Mouse (Mus musculus): Measurements from ENCODE around the gene Gm8369. TPM values are rescaled to one million over a fixed set of nuclear protein-coding genes. Genes with fewer than 3 reads are reported as not detected.
"Not testable (repeated sequence)": the region's sequence is repeated elsewhere in the genome, so short reads cannot be mapped to it uniquely, and the experiment has no call there.

The Gm8369 gene
- total RNA-seq, 4 experiments from 2014 or later: 0.22 to 0.89 (median 0.35) TPM

DNA sequence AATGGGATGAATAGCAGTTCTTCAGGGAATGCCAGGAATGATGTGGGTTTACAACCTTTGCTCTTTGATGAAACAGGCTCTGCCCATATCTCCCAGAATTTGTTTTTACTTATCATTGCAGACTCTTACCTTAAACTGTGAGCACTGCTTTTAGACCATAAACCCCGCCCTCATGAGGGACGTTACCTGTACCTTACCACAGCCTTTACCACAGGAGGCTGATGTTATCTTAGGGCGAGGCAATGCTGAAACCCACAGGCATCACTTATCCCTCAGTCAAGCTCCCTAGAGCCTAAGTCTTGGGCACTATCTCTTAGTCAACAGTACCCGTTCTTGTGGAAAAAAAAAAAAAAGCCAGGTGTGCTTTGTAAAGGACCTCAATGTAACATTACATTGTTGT is 31.1 kb downstream of the Gm8369 start:
- DNase-seq: no peak

DNA sequence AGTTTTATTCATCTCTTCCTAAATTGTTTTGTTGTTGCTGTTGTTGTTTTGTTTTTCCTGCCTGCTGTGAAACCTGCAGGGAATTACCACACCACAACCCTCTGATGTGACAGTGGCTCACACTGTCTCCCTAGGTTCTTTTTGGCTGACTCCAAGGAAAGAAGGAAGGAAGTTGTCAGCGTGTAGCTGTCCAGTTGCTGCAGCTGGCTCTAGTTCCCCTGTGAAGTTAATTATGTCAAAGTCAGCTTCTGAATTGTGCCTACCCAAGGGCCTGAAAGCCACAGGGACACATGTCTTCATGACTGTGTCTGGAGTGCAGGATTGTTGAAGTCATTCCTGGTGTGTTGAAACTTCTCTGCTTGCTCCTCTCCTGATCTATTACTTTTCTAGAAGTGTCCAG is 31.6 kb downstream of the Gm8369 start:
- not testable (repeated sequence) for DNase-seq

DNA sequence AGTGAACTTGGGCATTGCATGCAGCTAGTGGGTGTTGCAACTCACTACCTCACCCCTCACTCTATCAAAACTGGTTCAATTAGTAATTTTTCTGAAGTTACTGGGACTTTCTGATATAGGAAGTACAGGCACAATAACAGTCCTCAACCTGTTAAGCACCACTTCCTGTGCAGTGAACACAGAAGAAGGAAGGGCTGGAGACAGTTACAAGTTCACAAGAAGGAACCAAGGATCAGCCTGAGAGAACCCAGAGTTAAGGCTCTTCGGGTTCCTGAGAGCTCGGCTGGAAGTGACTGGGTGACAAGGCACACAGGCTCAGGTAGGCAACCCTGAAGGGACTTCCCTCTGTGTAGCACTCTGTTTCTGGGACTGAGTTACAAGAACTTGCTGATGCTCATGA is 32.6 kb downstream of the Gm8369 start:
- DNase-seq: not testable (repeated sequence)

DNA sequence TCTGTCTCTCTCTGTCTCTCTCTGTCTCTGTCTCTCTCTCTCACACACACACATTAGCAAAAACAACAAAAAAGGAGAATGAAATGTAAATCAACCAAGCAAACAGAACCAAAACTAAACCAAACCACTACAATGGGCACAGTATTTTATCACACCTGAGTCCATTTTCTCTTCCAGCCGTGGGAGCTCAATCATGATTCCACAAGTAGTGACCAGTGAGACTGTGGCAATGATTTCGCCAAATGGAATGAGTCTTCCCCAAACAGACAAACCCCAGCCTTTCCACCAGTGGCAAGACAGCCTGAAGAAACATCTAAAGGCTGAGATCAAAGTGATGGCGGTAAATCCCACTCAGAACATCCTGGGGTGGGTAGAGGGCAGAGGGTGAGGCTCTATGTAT is 34.4 kb downstream of the Gm8369 start:
- no peak for DNase-seq

DNA sequence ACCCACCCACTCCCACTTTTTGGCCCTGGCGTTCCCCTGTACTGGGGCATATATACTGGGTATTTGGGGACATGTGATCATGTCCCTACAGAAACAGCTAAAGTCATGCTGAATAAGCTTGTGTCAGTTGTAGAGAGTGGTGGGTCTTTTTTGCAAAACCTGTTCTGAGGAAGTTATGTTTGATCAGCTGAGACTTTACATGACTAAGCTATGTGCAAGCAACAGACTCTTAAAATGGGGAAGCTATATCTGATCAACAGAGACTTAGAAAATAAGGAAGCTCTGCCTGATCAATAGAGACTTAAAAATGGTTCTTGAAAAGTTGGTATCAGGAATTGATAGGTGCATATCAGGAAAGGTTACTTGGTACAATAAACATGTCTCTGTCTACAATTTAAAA is 47.7 kb downstream of the Gm8369 start:
- DNase-seq: no peak

DNA sequence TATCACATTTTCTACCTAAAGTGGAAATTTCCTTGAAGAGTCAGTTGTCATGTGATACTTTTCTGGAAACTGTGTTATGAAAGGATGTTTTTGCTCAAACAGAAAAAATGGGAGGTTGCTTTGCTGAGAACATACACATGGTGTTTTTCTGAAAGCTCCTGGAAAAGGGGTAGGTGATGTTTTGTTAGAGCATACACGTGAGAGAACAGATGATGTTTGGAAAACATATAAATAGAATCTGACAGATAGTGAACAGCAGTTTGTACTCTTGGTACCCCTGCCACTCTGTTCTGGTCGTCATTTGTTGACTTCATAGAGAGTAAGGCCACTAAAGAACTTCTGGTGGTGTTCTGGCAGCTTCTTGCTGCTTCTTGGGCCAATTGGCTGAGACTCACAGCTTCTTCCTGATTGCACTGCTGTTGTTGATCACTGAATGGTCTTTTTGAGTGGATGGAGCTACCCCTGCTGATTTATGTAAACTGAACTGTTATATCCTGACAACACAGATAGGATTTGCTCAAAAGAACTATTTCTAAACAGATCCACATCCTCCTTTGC is 48.2 kb downstream of the Gm8369 start:
- no peak for DNase-seq

GRCm38 (mm10) chr19:11536593-11536992 is 50.9 kb downstream of the Gm8369 start, which contains the start of gene Ms4a4d:
Gene Ms4a4d (plus strand): TSS chr19:11536801.
- DNase-seq: no peak

DNA sequence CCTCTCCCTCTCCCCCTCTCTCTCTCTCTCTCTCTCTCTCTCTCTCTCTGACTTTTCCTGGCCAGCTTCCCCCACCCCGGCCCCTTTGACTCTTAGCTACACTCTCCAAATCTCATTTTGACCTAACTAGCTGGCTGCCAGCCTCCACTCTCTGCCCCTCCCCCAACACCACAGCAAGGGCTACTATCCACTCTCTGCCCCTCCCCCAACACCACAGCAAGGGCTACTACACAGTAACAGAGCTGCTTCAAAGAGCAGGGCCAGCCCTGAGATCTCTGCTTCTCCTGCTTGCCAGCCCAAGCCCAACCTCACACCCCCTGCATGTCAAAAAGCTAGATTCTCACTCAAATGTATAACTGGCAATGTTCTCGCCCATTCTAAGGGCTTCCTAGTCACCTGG is 51.6 kb downstream of the Gm8369 start:
- no peak for DNase-seq

GRCm38 (mm10) chr19:11540166-11540821 is 54.6 kb downstream of the Gm8369 start:
- DNase-seq: not testable (repeated sequence)

- not testable (repeated sequence) for DNase-seq
These were observed 58.6 kb downstream of the Gm8369 start for GRCm38 (mm10) chr19:11544383-11544782.

GRCm38 (mm10) chr19:11547911-11548310 is 62.2 kb downstream of the Gm8369 start:
- DNase-seq: no peak

- no peak for DNase-seq
These were observed 69.0 kb downstream of the Gm8369 start for GRCm38 (mm10) chr19:11554726-11555125.

DNA sequence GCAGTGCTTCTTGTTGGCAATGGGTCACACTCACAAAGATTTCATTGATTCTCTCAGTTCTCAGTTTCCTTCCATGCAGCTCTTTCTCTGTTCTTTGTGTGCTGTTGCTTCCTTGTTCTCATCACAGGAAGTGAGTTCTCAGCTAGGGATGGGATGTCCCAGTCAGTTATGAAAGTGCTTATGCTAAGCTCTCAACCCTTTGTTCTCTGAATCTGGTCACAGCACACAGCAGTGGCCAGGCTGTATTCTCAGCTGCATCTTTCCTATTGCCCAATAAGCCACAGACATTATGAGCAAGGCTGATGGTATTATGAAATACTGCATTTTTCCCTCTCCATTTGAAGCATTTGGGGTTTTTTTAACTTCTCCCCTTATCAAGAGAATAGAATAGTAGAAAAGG is 73.8 kb downstream of the Gm8369 start:
- DNase-seq: not testable (repeated sequence)

Other genes with a start within 250 kb of the Gm8369 start
- under 1 TPM; 0.38 to 0.89 (median 0.56) TPM for gene Ms4a1, start 219.7 kb upstream of the Gm8369 start, total RNA-seq (2022)
- gene Ms4a5, start 202.1 kb upstream of the Gm8369 start, total RNA-seq (2022): not detected
- under 1 TPM; 0.07 to 0.43 (median 0.25) TPM for gene Ms4a14, start 171.5 kb upstream of the Gm8369 start, total RNA-seq (2022)
- 10 to 100 TPM in 2 of 4 experiments, 1 to 10 TPM in 2; 1.6 to 14.0 (median 7.6) TPM for gene Ms4a7, start 149.8 kb upstream of the Gm8369 start, total RNA-seq (2022)
- gene Ms4a4a, start 110.4 kb upstream of the Gm8369 start, total RNA-seq (2022): 1 to 10 TPM; 3.0 to 8.9 (median 8.4) TPM
- 1 to 10 TPM in 2 of 4 experiments, under 1 TPM in 2; 0.40 to 3.5 (median 0.93) TPM for gene Ms4a4c, start 81.2 kb upstream of the Gm8369 start, total RNA-seq (2022)
- 1 to 10 TPM in 3 of 4 experiments, under 1 TPM in 1; 0.66 to 3.0 (median 1.5) TPM for gene Ms4a4b, start 42.4 kb upstream of the Gm8369 start, total RNA-seq (2022)
- gene Ms4a6c, start 16.6 kb upstream of the Gm8369 start, total RNA-seq (2022): 10 to 100 TPM; 10.3 to 18.6 (median 17.5) TPM
- gene Ms4a6b, start 30.6 kb downstream of the Gm8369 start, total RNA-seq (2022): 10 to 100 TPM in 2 of 4 experiments, 1 to 10 TPM in 2; 6.8 to 11.0 (median 9.6) TPM
- gene Ms4a4d, start 50.9 kb downstream of the Gm8369 start, total RNA-seq (2022): 1 to 10 TPM; 1.8 to 3.3 (median 2.3) TPM
- 10 to 100 TPM in 1 of 4 experiments, 1 to 10 TPM in 3; 6.9 to 10.1 (median 8.8) TPM for gene Ms4a6d, start 118.9 kb downstream of the Gm8369 start, total RNA-seq (2022)
- under 1 TPM in 1 of 4 experiments, not detected in 3; 0.52 TPM for gene Ms4a2, start 137.8 kb downstream of the Gm8369 start, total RNA-seq (2022)
- not detected for gene Ms4a3, start 154.9 kb downstream of the Gm8369 start, total RNA-seq (2022)
- gene Oosp2, start 174.6 kb downstream of the Gm8369 start, total RNA-seq (2022): under 1 TPM in 1 of 4 experiments, not detected in 3; 0.84 TPM
- 1 to 10 TPM in 2 of 4 experiments, not detected in 2; 5.4 to 5.5 TPM for gene Oosp1, start 205.2 kb downstream of the Gm8369 start, total RNA-seq (2022)
- gene Oosp3, start 211.1 kb downstream of the Gm8369 start, total RNA-seq (2022): not detected

Data from adrenal gland, adult 8-10 months (tissue).